Mouse (Mus musculus) testis, adult 2 months (tissue): ENCODE data around the gene Fscn2. TPM values are rescaled to one million over a fixed set of nuclear protein-coding genes. Genes with fewer than 3 reads are reported as not detected.

Experiments
- H3K27ac ChIP-seq: fragments of 200-500 bp; 2 replicates; pipeline ENCODE4 v1.5.1; 2012; ENCODE audit warnings: low read depth, low read length; ENCODE audit not compliant: control insufficient read depth, insufficient read depth
- H3K27me3 ChIP-seq: fragments of 200-500 bp; 2 replicates; pipeline ENCODE4 v1.6.1; 2012; ENCODE audit warnings: mild to moderate bottlenecking, low read length, moderate library complexity; ENCODE audit not compliant: control insufficient read depth, insufficient read depth
- H3K36me3 ChIP-seq: fragments of 200-500 bp; 2 replicates; pipeline ENCODE4 v1.6.1; 2012; ENCODE audit warnings: mild to moderate bottlenecking, low read length; ENCODE audit not compliant: control insufficient read depth, insufficient read depth
- H3K4me1 ChIP-seq: fragments of 200-500 bp; 2 replicates; pipeline ENCODE4 v1.6.1; 2012; ENCODE audit warnings: low read length; ENCODE audit not compliant: control insufficient read depth, insufficient read depth
- H3K4me3 ChIP-seq: fragments of 200-500 bp; 2 replicates; pipeline ENCODE4 v1.5.1; 2012; ENCODE audit warnings: low read depth, mild to moderate bottlenecking, low read length, moderate library complexity, mixed read lengths; ENCODE audit not compliant: control insufficient read depth
- CTCF ChIP-seq: fragments of 200-500 bp; IDR thresholded peaks from 2 replicates; pipeline ENCODE4 v1.5.1; 2012; ENCODE audit warnings: low read depth, mild to moderate bottlenecking, inconsistent platforms, low read length, moderate library complexity; ENCODE audit not compliant: control insufficient read depth, insufficient read depth, insufficient replicate concordance
- POLR2A ChIP-seq: fragments of 200-500 bp; IDR thresholded peaks from 2 replicates; pipeline ENCODE4 v1.6.1; 2012; ENCODE audit warnings: low read depth, mild to moderate bottlenecking, inconsistent platforms, low read length, moderate library complexity; ENCODE audit not compliant: control insufficient read depth
- polyA plus RNA-seq: library from polyadenylated mRNA; depleted of rRNA; stranded (reverse); fragments of >200 nt; gene quantifications from 2 replicates; pipeline ENCODE4 v1.2.3, GENCODE M21; 2012

Fscn2 gene
- polyA plus RNA-seq, 1 experiment: 2.1 TPM

DNA sequence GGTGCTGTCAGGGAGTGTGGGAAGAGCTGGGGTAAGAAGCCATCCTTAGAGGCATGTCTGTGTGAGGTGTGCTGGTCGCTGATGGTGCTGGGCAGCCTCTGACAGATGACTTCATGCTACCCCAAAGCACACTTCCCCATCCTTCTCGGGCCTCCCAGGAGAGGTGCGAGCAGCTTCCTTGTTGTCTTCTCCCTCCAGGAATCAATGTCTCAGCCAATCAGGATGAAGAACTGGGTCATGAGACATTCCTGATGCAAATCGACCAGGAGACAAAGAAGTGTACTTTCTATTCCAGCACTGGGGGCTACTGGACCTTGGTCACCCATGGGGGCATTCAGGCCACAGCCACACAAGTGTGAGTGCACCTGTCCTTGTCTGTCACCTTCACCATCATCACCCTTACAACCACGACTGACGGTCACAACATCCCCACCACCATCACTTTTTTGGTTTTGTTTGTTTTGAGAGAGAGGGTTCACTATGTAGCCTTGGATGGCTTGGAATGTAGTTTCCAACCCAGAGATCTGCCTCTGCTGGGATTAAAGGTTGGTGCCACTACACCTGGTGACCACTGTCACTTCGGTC, 5.2 kb downstream of the Fscn2 start:
- H3K36me3 ChIP-seq: no peaks in the 10 kb centered on the region; the same call in 1 of the 2 replicates
- TF ChIP-seq POLR2A (no peak), CTCF (no peak)
- H3K4me3 ChIP-seq: no peak overlapping the region
- no peaks in the 10 kb centered on the region for H3K4me1 ChIP-seq
- H3K27ac ChIP-seq: no peak overlapping the region
- H3K27me3 ChIP-seq: no peaks in the 10 kb centered on the region

DNA sequence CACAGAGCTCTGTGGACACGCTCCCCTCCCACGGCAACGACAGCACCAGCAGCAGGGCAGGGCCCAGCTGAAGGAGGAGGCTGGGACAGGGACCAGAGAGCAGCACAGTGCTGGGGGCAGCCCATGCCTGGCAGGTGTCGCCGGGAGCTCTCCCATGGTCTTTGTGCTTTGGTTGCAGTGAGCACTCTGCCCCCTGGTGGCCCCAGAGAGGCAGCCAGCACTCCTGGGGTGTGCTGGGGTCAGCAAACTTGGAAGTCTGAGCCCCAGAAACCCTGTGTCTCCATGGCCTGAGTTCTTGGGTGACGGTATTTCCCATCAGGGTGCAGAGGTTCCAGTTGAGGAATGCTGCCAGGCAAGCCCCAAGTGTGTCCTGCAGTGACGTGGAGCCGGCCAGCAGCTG, 8.3 kb downstream of the Fscn2 start:
- no peaks in the 10 kb centered on the region for H3K4me1 ChIP-seq
- H3K4me3 ChIP-seq: no peak overlapping the region
- no peaks in the 10 kb centered on the region; the same call in none of the 2 replicates for H3K36me3 ChIP-seq
- H3K27ac ChIP-seq: no peak overlapping the region
- no peaks in the 10 kb centered on the region for H3K27me3 ChIP-seq
- TF ChIP-seq POLR2A (no peak), CTCF (peak; percentile 51; the same call in 1 of the 2 replicates)

DNA sequence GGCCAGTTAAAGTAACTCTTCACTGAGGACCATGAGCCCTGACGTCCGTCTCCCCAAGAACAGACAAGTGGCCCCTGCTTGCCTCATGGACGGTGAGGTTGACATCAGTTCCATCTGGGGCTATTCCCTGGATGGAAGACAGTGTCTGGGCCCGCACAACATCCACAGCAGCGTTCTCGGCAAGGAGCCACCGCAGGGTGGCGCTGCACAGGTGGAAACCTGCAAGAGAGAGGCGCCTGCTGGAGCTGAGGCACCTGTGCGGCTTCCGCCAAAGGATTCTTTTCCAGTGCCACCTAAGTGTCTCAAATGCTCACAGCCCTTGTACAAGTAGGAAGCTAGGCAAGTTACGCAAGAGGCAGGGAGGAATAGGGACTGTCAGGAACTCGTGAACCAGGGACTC, 11.7 kb downstream of the Fscn2 start:
- H3K4me3 ChIP-seq: no peak overlapping the region
- no peaks in the 10 kb centered on the region; the same call in none of the 2 replicates for H3K36me3 ChIP-seq
- H3K27ac ChIP-seq: no peak overlapping the region
- TF ChIP-seq POLR2A: no peak
- peaks cover 10% of the 10 kb centered on the region for H3K4me1 ChIP-seq
- no peaks in the 10 kb centered on the region for H3K27me3 ChIP-seq

DNA sequence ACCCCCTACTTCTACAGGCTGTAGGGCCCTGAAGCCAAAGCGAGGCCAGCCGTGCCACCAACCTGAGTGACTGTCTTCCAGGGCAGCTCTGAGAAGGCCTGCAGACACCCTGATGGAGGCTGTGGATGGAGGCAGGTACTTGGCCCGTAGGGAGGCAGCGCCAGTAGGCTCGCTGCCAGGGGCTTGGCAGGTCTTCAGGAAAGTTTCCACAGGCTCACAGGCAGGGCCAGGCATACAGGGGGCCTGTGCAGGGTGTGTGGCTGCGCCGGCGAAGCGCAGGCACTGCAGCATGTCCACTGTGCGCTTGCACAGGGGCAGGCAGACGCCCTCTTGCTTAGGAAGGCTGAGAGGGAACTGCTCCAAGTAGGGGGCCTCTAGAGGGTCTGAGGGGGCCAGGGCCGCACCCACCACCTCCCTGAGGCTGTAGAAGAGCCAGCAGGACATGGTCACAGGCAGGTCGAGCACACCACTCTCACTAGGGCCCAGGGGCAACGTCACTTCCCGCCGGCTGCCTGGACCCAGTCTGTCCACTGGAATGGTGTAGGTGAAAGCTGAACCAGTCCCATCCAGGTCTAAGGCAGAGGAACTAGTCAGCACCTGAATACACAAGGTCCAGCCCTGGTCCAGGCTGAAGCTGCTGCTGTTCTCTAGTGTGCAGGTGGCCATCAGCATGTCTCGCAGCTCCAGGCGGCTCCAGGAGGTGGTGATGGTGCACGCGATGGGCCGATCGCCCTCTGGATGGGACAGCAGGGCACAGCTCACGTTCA, 12.7 kb downstream of the Fscn2 start:
- no peak overlapping the region for H3K4me3 ChIP-seq
- TF ChIP-seq POLR2A (no peak), CTCF (no peak)
- H3K36me3 ChIP-seq: no peaks in the 10 kb centered on the region; the same call in none of the 2 replicates
- H3K27me3 ChIP-seq: no peaks in the 10 kb centered on the region
- H3K4me1 ChIP-seq: peaks cover 15% of the 10 kb centered on the region
- no peak overlapping the region for H3K27ac ChIP-seq

DNA sequence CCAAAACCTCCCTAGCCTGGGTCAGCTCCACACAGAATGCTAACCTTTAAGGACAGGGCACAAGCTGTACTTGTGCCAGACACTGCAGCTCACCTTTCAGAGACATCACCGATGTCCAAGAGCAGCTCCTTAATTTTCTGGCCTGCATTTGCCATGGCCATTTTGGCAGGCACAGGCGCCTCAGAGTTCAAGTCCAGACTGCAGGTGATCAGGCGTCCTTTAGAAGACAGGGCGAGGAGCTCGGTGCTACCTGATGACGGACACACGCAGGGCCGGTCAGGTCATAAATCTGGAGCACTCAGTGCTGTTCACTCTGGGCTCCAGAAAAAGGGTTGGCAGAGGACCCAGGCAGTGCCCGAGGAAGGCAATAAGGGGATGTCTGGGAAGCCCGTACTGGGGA, 14.0 kb downstream of the Fscn2 start:
- TF ChIP-seq POLR2A: no peak
- TF ChIP-seq CTCF: no peak
- H3K4me1 ChIP-seq: peaks cover 17% of the 10 kb centered on the region
- no peaks in the 10 kb centered on the region; the same call in none of the 2 replicates for H3K36me3 ChIP-seq
- H3K27me3 ChIP-seq: no peaks in the 10 kb centered on the region
- H3K4me3 ChIP-seq: no peak overlapping the region
- H3K27ac ChIP-seq: no peak overlapping the region

DNA sequence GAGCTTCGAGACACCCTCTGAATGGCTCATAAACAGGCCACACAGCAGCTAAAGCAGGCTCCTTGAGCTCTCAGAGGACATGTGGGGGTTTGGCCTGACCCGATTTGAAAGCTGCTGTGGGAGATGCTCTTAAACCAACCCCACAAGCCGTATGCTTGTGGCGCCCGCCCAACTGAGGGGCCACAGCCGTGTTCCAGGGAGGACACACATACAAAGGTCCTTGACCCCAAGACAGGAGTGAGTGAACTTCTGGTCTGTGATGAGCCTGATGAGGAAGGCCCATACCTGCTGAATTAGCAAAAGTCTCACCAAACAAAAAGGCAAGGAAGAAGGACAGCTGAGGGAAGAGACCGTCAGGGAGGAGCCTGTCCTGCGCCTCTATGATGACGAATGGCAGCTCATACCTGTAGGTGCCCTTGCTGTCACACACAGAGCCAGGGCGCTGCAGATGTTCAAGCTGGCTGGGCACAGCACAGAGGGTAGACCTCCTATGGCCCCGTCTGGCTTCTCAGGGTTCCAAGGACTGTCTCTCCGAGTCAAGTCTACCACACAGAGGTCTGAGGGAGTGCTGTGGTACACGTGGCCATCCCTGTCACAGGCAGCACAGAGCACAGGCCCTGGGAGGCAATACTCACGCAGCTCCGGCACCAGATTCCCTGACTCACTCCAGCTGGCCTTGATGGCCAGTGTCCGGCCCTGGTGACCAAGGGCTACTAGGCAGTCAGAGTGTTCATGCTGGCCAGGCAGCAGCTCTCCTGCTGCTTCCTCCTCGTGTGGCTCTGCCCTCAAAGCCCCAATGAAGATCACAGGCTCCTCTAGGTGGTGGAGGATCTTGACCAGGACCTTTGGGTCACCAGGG, 15.2 kb downstream of the Fscn2 start:
- no peaks in the 10 kb centered on the region for H3K27me3 ChIP-seq
- H3K4me1 ChIP-seq: peaks cover 17% of the 10 kb centered on the region
- no peaks in the 10 kb centered on the region; the same call in none of the 2 replicates for H3K36me3 ChIP-seq
- TF ChIP-seq CTCF: no peak
- no peak for TF ChIP-seq POLR2A
- H3K27ac ChIP-seq: no peak overlapping the region
- no peak overlapping the region for H3K4me3 ChIP-seq

DNA sequence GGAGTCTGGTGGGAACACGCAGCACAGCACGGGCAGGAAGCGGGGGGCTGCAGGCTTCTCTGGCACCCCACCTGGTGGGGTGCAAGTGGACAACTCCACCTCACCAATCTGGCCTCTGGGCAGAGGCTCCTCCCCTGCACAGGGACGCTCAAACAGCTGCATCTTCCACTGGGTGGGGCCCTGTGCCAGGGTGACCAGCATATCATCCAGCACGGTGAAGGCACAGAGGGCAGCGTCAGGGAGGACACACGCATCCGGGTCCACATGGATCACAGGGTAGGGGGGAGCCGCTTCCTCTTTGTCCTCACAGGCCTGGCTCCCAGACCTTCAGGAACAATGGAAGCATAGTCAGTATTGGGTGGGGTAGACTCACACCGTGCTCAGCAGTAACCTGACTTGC, 16.0 kb downstream of the Fscn2 start:
- Histone ChIP-seq H3K4me3 (peak overlapping the region; percentile 96; the same call in 1 of the 2 replicates), H3K27me3 (no peaks in the 10 kb centered on the region), H3K4me1 (peaks cover 17% of the 10 kb centered on the region), H3K36me3 (no peaks in the 10 kb centered on the region; the same call in none of the 2 replicates), H3K27ac (no peak overlapping the region)
- TF ChIP-seq POLR2A (no peak), CTCF (no peak)
